Mouse (Mus musculus) thymus, adult 2 months (tissue): ENCODE measurements around the gene Ptdss2.

Experiments used
- CTCF ChIP-seq: fragments of 200-500 bp; IDR thresholded peaks from 2 replicates; pipeline ENCODE4 v1.5.1; 2012; ENCODE audit warnings: mild to moderate bottlenecking, control low read depth, low read length, moderate library complexity, borderline replicate concordance; ENCODE audit not compliant: control insufficient read depth, poor library complexity, insufficient read depth; ENCODE audit errors: extremely low read depth
- POLR2A ChIP-seq: fragments of 200-500 bp; IDR thresholded peaks from 2 replicates; pipeline ENCODE4 v1.6.1; 2012; ENCODE audit warnings: mild to moderate bottlenecking, low read length, control low read depth, moderate library complexity; ENCODE audit not compliant: control insufficient read depth, poor library complexity, insufficient read depth; ENCODE audit errors: extremely low read depth

GRCm38 (mm10) chr7:141144650-141145049 lies 22.5 kb downstream of the Ptdss2 start:
- TF ChIP-seq CTCF (no peak), POLR2A (no peak)
